Mouse (Mus musculus) intestine, postnatal 0 days (tissue): Measurements from ENCODE around the gene Stom. TPM values are rescaled to one million over a fixed set of nuclear protein-coding genes. Genes with fewer than 3 reads are reported as not detected.

ENCODE experiments used
- ATAC-seq: fragments of 200-750 bp; cut with Nextera tagmentation; 2 replicates; pipeline ENCODE4 v1.8.0; 2017; ENCODE audit warnings: mild to moderate bottlenecking, moderate TSS enrichment, moderate library complexity
- H3K27ac ChIP-seq: fragments of 300-500 bp; sonication (generic); 2 replicates; pipeline ENCODE4 v1.5.1; 2014; ENCODE audit warnings: mild to moderate bottlenecking, low read depth, low read length, moderate library complexity
- H3K27me3 ChIP-seq: fragments of 300-500 bp; sonication (generic); replicated peaks from 2 replicates; pipeline ENCODE4 v1.6.1; 2014; ENCODE audit warnings: low read length, mixed read lengths; ENCODE audit not compliant: control insufficient read depth, insufficient read depth
- H3K36me3 ChIP-seq: fragments of 300-500 bp; sonication (generic); 2 replicates; pipeline ENCODE4 v1.6.1; 2014; ENCODE audit warnings: mild to moderate bottlenecking, moderate library complexity; ENCODE audit not compliant: control insufficient read depth, insufficient read depth
- H3K4me1 ChIP-seq: fragments of 300-500 bp; sonication (generic); replicated peaks from 2 replicates; pipeline ENCODE4 v1.6.1; 2014; ENCODE audit warnings: antibody characterized with exemption, low read length, mixed read lengths; ENCODE audit not compliant: control insufficient read depth, insufficient read depth
- H3K4me2 ChIP-seq: fragments of 300-500 bp; sonication (generic); replicated peaks from 2 replicates; pipeline ENCODE4 v1.6.1; 2014; ENCODE audit warnings: low read depth, mild to moderate bottlenecking, moderate library complexity
- H3K4me3 ChIP-seq: fragments of 300-500 bp; sonication (generic); 2 replicates; pipeline ENCODE4 v1.5.1; 2014; ENCODE audit warnings: low read depth, low read length
- H3K9ac ChIP-seq: fragments of 300-500 bp; sonication (generic); 2 replicates; pipeline ENCODE4 v1.6.1; 2014; ENCODE audit warnings: mild to moderate bottlenecking, low read depth, low read length
- H3K9me3 ChIP-seq: fragments of 300-500 bp; sonication (generic); 2 replicates; pipeline ENCODE4 v1.6.1; 2016; ENCODE audit warnings: mixed run types; ENCODE audit not compliant: control insufficient read depth
- CTCF ChIP-seq: sonication (generic); IDR thresholded peaks from 2 replicates; pipeline ENCODE4 v1.5.1; 2016; ENCODE audit warnings: low read depth, mild to moderate bottlenecking, control low read depth, antibody characterized with exemption, moderate library complexity
- WGBS: fragments of 180-500 bp; shearing (Covaris S2); extraction: QIAGEN DNeasy Blood & Tissue Kit; methylation state at CpG from one replicate; pipeline ENCODE4 v1.1.7; 2014; 5-methylcytosine and 5-hydroxymethylcytosine counted together
- polyA plus RNA-seq: library from polyadenylated mRNA; unstranded; fragments of >200 nt; fragmentation: Nextera tagmentation; extraction: Ambion mirVana; gene quantifications from 2 replicates; pipeline ENCODE4 v1.2.1, GENCODE M21; 2015

Gene Stom
- polyA plus RNA-seq, 1 experiment from 2014 or later: 45.6 TPM

GRCm38 (mm10) chr2:35314300-35314699 is 22.5 kb downstream of the Stom start:
- WGBS: 59% methylated on average over 3 of the region's 3 CpGs
- no peaks in the 10 kb centered on the region for H3K9me3 ChIP-seq
- H3K27me3 ChIP-seq: no peaks in the 10 kb centered on the region
- H3K36me3 ChIP-seq: peaks cover 31% of the 10 kb centered on the region
- no peaks in the 10 kb centered on the region for H3K4me1 ChIP-seq
- TF ChIP-seq CTCF: no peak
- no peak overlapping the region for H3K4me2 ChIP-seq
- no peak overlapping the region for H3K27ac ChIP-seq
- H3K4me3 ChIP-seq: no peak overlapping the region
- no peak overlapping the region for H3K9ac ChIP-seq
- no peak for ATAC-seq

GRCm38 (mm10) chr2:35309906-35310493 is 26.8 kb downstream of the Stom start:
- Histone ChIP-seq H3K36me3 (peaks cover 5% of the 10 kb centered on the region; the same call in 1 of the 2 replicates), H3K4me2 (no peak overlapping the region), H3K4me1 (0 out of 2 replicates have a peak, but pooled peaks cover under 1% of the 10 kb centered on the region), H3K27me3 (no peaks in the 10 kb centered on the region), H3K27ac (no peak overlapping the region), H3K9me3 (no peaks in the 10 kb centered on the region), H3K9ac (no peak overlapping the region), H3K4me3 (no peak overlapping the region)
- 75% methylated on average over 4 of the region's 4 CpGs for WGBS
- ATAC-seq: no peak
- no peak for TF ChIP-seq CTCF

- TF ChIP-seq CTCF: no peak
- Histone ChIP-seq H3K27me3 (no peaks in the 10 kb centered on the region), H3K27ac (no peak overlapping the region), H3K4me2 (no peak overlapping the region), H3K36me3 (peaks cover 14% of the 10 kb centered on the region; the same call in 1 of the 2 replicates), H3K4me3 (no peak overlapping the region), H3K9me3 (no peaks in the 10 kb centered on the region), H3K9ac (no peak overlapping the region), H3K4me1 (0 out of 2 replicates have a peak, but pooled peaks cover 4% of the 10 kb centered on the region)
- 46% methylated on average over 1 of the region's 1 CpGs for WGBS
- ATAC-seq: no peak
Observed at GRCm38 (mm10) chr2:35308166-35308565, 28.6 kb downstream of the Stom start.

GRCm38 (mm10) chr2:35302049-35302885 is 34.5 kb downstream of the Stom start:
- 0 out of 2 replicates have a peak, but pooled peaks have one; percentile 32 for ATAC-seq
- WGBS: 63% methylated on average over 13 of the region's 13 CpGs
- H3K9ac ChIP-seq: no peak overlapping the region
- no peaks in the 10 kb centered on the region for H3K9me3 ChIP-seq
- TF ChIP-seq CTCF: no peak
- no peaks in the 10 kb centered on the region for H3K27me3 ChIP-seq
- no peak overlapping the region for H3K4me2 ChIP-seq
- H3K36me3 ChIP-seq: peaks cover 17% of the 10 kb centered on the region; the same call in 1 of the 2 replicates
- peak overlapping the region; percentile 71 for H3K27ac ChIP-seq
- 0 out of 2 replicates have a peak, but pooled peaks cover 4% of the 10 kb centered on the region for H3K4me1 ChIP-seq
- no peak overlapping the region for H3K4me3 ChIP-seq

GRCm38 (mm10) chr2:35299437-35299836 is 37.3 kb downstream of the Stom start:
- ATAC-seq: no peak
- WGBS: 73% methylated on average over 2 of the region's 2 CpGs
- no peaks in the 10 kb centered on the region for H3K4me1 ChIP-seq
- no peaks in the 10 kb centered on the region for H3K27me3 ChIP-seq
- H3K4me3 ChIP-seq: no peak overlapping the region
- H3K36me3 ChIP-seq: peaks cover 33% of the 10 kb centered on the region; the same call in 1 of the 2 replicates
- H3K4me2 ChIP-seq: no peak overlapping the region
- TF ChIP-seq CTCF: no peak
- H3K27ac ChIP-seq: no peak overlapping the region
- H3K9me3 ChIP-seq: no peaks in the 10 kb centered on the region
- no peak overlapping the region for H3K9ac ChIP-seq

- no peak overlapping the region for H3K4me3 ChIP-seq
- ATAC-seq: peak; percentile 32; the same call in 1 of the 2 replicates
- 29% methylated on average over 15 of the region's 15 CpGs for WGBS
- H3K4me2 ChIP-seq: no peak overlapping the region
- no peaks in the 10 kb centered on the region for H3K9me3 ChIP-seq
- no peaks in the 10 kb centered on the region for H3K4me1 ChIP-seq
- no peaks in the 10 kb centered on the region for H3K27me3 ChIP-seq
- H3K9ac ChIP-seq: no peak overlapping the region
- peaks cover 37% of the 10 kb centered on the region; the same call in 1 of the 2 replicates for H3K36me3 ChIP-seq
- peak; percentile 100 for TF ChIP-seq CTCF
- no peak overlapping the region for H3K27ac ChIP-seq
Observed at GRCm38 (mm10) chr2:35297703-35298332, 39.0 kb downstream of the Stom start.
